Mouse (Mus musculus): ENCODE measurements around the gene Susd2.
A peak's percentile ranks its signal among the peaks of the same experiment; 100 is the strongest.

The Susd2 gene

GRCm38 (mm10) chr10:75643741-75644343 lies at the start of gene Susd2:
Gene Susd2, minus strand, starts transcription at chr10:75644008.
- peak; percentile 37 for DNase-seq (ENCODE audit: low read depth, low spot score)

- DNase-seq (ENCODE audit: low read depth, low spot score) = no peak
These were observed 44.8 kb upstream of the Susd2 start for GRCm38 (mm10) chr10:75688598-75688997.

GRCm38 (mm10) chr10:75686724-75687123 lies 42.9 kb upstream of the Susd2 start:
- DNase-seq (ENCODE audit: low read depth, low spot score) = no peak

GRCm38 (mm10) chr10:75684035-75685004 lies 40.5 kb upstream of the Susd2 start:
- no peak for DNase-seq (ENCODE audit: low read depth, low spot score)

- DNase-seq (ENCODE audit: low read depth, low spot score) = no peak
These were observed 36.8 kb upstream of the Susd2 start for GRCm38 (mm10) chr10:75680574-75681001.

GRCm38 (mm10) chr10:75679204-75679603 lies 35.4 kb upstream of the Susd2 start:
- no peak for DNase-seq (ENCODE audit: low read depth, low spot score)

GRCm38 (mm10) chr10:75677989-75678388 lies 34.2 kb upstream of the Susd2 start:
- no peak for DNase-seq (ENCODE audit: low read depth, low spot score)

- no peak for DNase-seq (ENCODE audit: low read depth, low spot score)
These were observed 33.8 kb upstream of the Susd2 start for GRCm38 (mm10) chr10:75677571-75677970.

GRCm38 (mm10) chr10:75676819-75677565 lies 33.2 kb upstream of the Susd2 start:
- DNase-seq (ENCODE audit: low read depth, low spot score) = no peak

GRCm38 (mm10) chr10:75676286-75676685 lies 32.5 kb upstream of the Susd2 start:
- DNase-seq (ENCODE audit: low read depth, low spot score) = no peak

- no peak for DNase-seq (ENCODE audit: low read depth, low spot score)
These were observed 31.8 kb upstream of the Susd2 start for GRCm38 (mm10) chr10:75675594-75675993.

- DNase-seq (ENCODE audit: low read depth, low spot score) = no peak
These were observed 26.1 kb upstream of the Susd2 start for GRCm38 (mm10) chr10:75669936-75670335.

GRCm38 (mm10) chr10:75667911-75668270 lies 24.1 kb upstream of the Susd2 start:
- no peak for DNase-seq (ENCODE audit: low read depth, low spot score)

- DNase-seq (ENCODE audit: low read depth, low spot score) = no peak
These were observed 23.5 kb upstream of the Susd2 start for GRCm38 (mm10) chr10:75667115-75667910.

- no peak for DNase-seq (ENCODE audit: low read depth, low spot score)
These were observed 22.7 kb upstream of the Susd2 start for GRCm38 (mm10) chr10:75666451-75667030.

- no peak for DNase-seq (ENCODE audit: low read depth, low spot score)
These were observed 21.0 kb upstream of the Susd2 start for GRCm38 (mm10) chr10:75664673-75665270.

- DNase-seq (ENCODE audit: low read depth, low spot score) = no peak
These were observed 18.8 kb upstream of the Susd2 start for GRCm38 (mm10) chr10:75662575-75662974.

GRCm38 (mm10) chr10:75661876-75662275 lies 18.1 kb upstream of the Susd2 start:
- no peak for DNase-seq (ENCODE audit: low read depth, low spot score)

GRCm38 (mm10) chr10:75661381-75661780 lies 17.6 kb upstream of the Susd2 start:
- DNase-seq (ENCODE audit: low read depth, low spot score) = no peak

- no peak for DNase-seq (ENCODE audit: low read depth, low spot score)
These were observed 14.0 kb upstream of the Susd2 start for GRCm38 (mm10) chr10:75657772-75658171.

- DNase-seq (ENCODE audit: low read depth, low spot score) = no peak
These were observed 13.4 kb upstream of the Susd2 start for GRCm38 (mm10) chr10:75657165-75657564.

Measured in retina, postnatal 7 days (tissue).